ENCODE assay signal across 8 mouse cellular contexts in the genomic region with DNA sequence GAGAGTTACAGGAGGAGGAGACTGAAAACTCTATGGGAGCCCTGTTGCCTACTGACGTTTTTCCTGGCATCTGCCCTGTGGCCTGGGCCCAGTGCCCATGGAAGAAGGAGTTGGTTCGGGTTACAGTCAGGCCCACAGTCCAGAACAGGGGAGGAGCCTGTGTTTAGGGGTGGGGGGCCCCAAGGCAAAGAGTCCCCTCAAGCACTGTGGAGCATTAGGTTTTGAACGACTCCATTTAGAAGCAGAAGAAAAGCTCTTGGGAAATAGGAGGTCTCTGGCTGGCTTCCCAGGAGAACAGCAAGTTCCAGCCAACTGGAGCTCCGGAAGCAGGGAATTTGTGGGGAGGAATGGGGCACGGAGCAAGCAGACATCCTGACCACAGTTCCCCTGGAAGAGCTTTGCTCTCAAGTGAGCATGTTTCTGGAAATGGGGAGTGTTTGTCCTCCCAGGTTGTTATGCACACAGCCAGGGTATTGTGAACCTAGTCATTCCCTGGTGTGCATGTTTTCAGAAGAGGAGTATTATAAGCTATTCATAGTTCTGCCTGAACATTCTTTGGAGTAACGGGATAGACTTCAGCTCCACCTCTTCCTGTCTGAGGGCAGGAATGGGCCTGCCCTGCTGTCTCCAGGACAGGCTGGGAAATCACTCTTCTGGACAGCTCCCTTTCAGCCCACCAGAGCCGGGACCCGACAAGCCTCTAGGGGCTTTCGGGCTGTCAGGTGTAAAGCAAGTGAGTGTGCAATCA. TPM values are rescaled to one million over a fixed set of nuclear protein-coding genes. Genes with fewer than 3 reads are reported as not detected.
A peak's percentile ranks its signal among the peaks of the same experiment; 100 is the strongest.
DNase-seq lines count a peak whose midpoint lies in the region; ATAC-seq and TF ChIP-seq lines count a peak whose summit lies in the region.
"Had no signal": no experiment of that assay in that cellular context is flagged by ENCODE, and none has a peak within 500 bp of the region (broad histone marks: within the 10 kb centered on the region; RNA-seq: fewer than 3 reads in every experiment).

No protein-coding gene starts in this region.

- intact Hi-C loops in left cerebral cortex, postnatal 10 days (cut with DNase I): no loop called here

- peak; percentile 39; the same call in 1 of the 2 replicates for ATAC-seq in embryonic facial prominence, embryonic 11.5 days (replicated peaks; ENCODE audit: insufficient number of reproducible peaks, low FRiP score, low TSS enrichment, low read depth)
- ATAC-seq in intestine, postnatal 0 days: peak; percentile 61
- peak; percentile 92 for ATAC-seq in midbrain, postnatal 0 days (ENCODE audit: low FRiP score)

- WGBS in embryonic facial prominence, embryonic 11.5 days: 22% methylated on average over 9 of the region's 9 CpGs
- WGBS in intestine, postnatal 0 days: 21% methylated on average over 9 of the region's 9 CpGs
- 23% methylated on average over 9 of the region's 9 CpGs for WGBS in midbrain, postnatal 0 days

- peak overlapping the region; percentile 20; the same call in 1 of the 2 replicates for H3K27ac ChIP-seq in embryonic facial prominence, embryonic 11.5 days (replicated peaks; ENCODE audit: low read depth, low read length)
- H3K27ac ChIP-seq in intestine, postnatal 0 days (ENCODE audit: low read depth, low read length): peak overlapping the region; percentile 73
- peak overlapping the region; percentile 64 for H3K27ac ChIP-seq in midbrain, postnatal 0 days (ENCODE audit: low read depth, low read length)
- H3K27ac ChIP-seq: liver, embryonic 14.5 days had no signal

- peak; percentile 96 for DNase-seq in brain, embryonic 14.5 days (ENCODE audit: low read depth)
- DNase-seq in embryonic facial prominence, embryonic 11.5 days (ENCODE audit: low spot score): peak; percentile 48
- DNase-seq in heart, adult 11 months: peak; percentile 99
- DNase-seq in left cerebral cortex, postnatal 10 days (ENCODE audit: extremely low spot score in 1 of 2, low spot score in 2 of 2): peak; percentile 85 to 89
- peak; percentile 93 for DNase-seq in midbrain, postnatal 0 days (ENCODE audit: low spot score)
- DNase-seq in testis, postnatal 14 days (ENCODE audit: low spot score): peak; percentile 78

- H3K4me1 ChIP-seq in embryonic facial prominence, embryonic 11.5 days (ENCODE audit: control insufficient read depth, insufficient read depth, low read length): no peaks in the 10 kb centered on the region
- H3K4me1 ChIP-seq in intestine, postnatal 0 days (replicated peaks; ENCODE audit: control insufficient read depth, insufficient read depth, low read length): no peaks in the 10 kb centered on the region
- H3K4me1 ChIP-seq in midbrain, postnatal 0 days (ENCODE audit: insufficient read depth, low read length): no peaks in the 10 kb centered on the region; the same call in 1 of the 2 replicates

- H3K4me2 ChIP-seq in embryonic facial prominence, embryonic 11.5 days (ENCODE audit: low read depth, low read length): no peak overlapping the region
- H3K4me2 ChIP-seq in intestine, postnatal 0 days (replicated peaks; ENCODE audit: low read depth): peak overlapping the region; percentile 53
- H3K4me2 ChIP-seq in midbrain, postnatal 0 days (ENCODE audit: low read depth, low read length, poor library complexity, severe bottlenecking): peak overlapping the region; percentile 5; the same call in 1 of the 2 replicates

- no peaks in the 10 kb centered on the region for H3K36me3 ChIP-seq in embryonic facial prominence, embryonic 11.5 days (replicated peaks; ENCODE audit: control insufficient read depth, insufficient read depth, low read depth, low read length)
- H3K36me3 ChIP-seq in intestine, postnatal 0 days (ENCODE audit: control insufficient read depth, insufficient read depth): no peaks in the 10 kb centered on the region
- H3K36me3 ChIP-seq in midbrain, postnatal 0 days (ENCODE audit: insufficient read depth, low read length): no peaks in the 10 kb centered on the region

- TF ChIP-seq CTCF in brain, embryonic 14.5 days (IDR thresholded peaks at IDR 0.05; ENCODE audit: borderline replicate concordance, extremely low read depth, insufficient read depth, insufficient read length): no peak
- 0 out of 2 replicates have a peak, but pooled peaks have one; percentile 5 for TF ChIP-seq CTCF in intestine, postnatal 0 days (IDR thresholded peaks at IDR 0.05; ENCODE audit: low read depth)
- 0 out of 2 replicates have a peak, but pooled peaks have one; percentile 7 for TF ChIP-seq CTCF in midbrain, postnatal 0 days (IDR thresholded peaks at IDR 0.05)

- H3K27me3 ChIP-seq in embryonic facial prominence, embryonic 11.5 days (ENCODE audit: control insufficient read depth, insufficient read depth, low read length): no peaks in the 10 kb centered on the region
- no peaks in the 10 kb centered on the region for H3K27me3 ChIP-seq in intestine, postnatal 0 days (replicated peaks; ENCODE audit: control insufficient read depth, insufficient read depth, low read length)
- H3K27me3 ChIP-seq in midbrain, postnatal 0 days (ENCODE audit: insufficient read depth, low read length): no peaks in the 10 kb centered on the region

- no peak overlapping the region for H3K9ac ChIP-seq in embryonic facial prominence, embryonic 11.5 days (replicated peaks; ENCODE audit: low read length)
- H3K9ac ChIP-seq in intestine, postnatal 0 days (ENCODE audit: low read depth, low read length): no peak overlapping the region
- H3K9ac ChIP-seq in midbrain, postnatal 0 days (replicated peaks; ENCODE audit: low read length, poor library complexity, severe bottlenecking): no peak overlapping the region
- H3K9ac ChIP-seq: liver, embryonic 14.5 days had no signal

- no peak overlapping the region for H3K4me3 ChIP-seq in embryonic facial prominence, embryonic 11.5 days (ENCODE audit: low read depth, low read length)
- no peak overlapping the region for H3K4me3 ChIP-seq in intestine, postnatal 0 days (ENCODE audit: low read depth, low read length)
- no peak overlapping the region for H3K4me3 ChIP-seq in midbrain, postnatal 0 days (ENCODE audit: low read depth, low read length)

- TF ChIP-seq POLR2A in brain, embryonic 14.5 days (IDR thresholded peaks at IDR 0.05; ENCODE audit: borderline replicate concordance, extremely low read depth, insufficient read depth, insufficient read length, poor library complexity, severe bottlenecking): no peak

- H3K9me3 ChIP-seq in embryonic facial prominence, embryonic 11.5 days (replicated peaks; ENCODE audit: control insufficient read depth, low read length): no peaks in the 10 kb centered on the region
- H3K9me3 ChIP-seq in intestine, postnatal 0 days (ENCODE audit: control insufficient read depth): no peaks in the 10 kb centered on the region
- no peaks in the 10 kb centered on the region for H3K9me3 ChIP-seq in midbrain, postnatal 0 days (ENCODE audit: low read length)

RNA-seq across cellular contexts. Expression of a gene that starts 28.2 kb away (rescaled TPM):
- polyA plus RNA-seq in brain, embryonic 14.5 days (2012; rRNA removed): 32.4 and 36.4 TPM in 2 replicates
- 38.8 and 38.9 TPM in 2 replicates for polyA plus RNA-seq in embryonic facial prominence, embryonic 11.5 days (2014; fragmentation: Nextera tagmentation; extraction: Ambion mirVana)
- polyA plus RNA-seq in intestine, postnatal 0 days (2015; fragmentation: Nextera tagmentation; extraction: Ambion mirVana): 16.5 and 16.7 TPM in 2 replicates
- total RNA-seq in left cerebral cortex, postnatal 10 days (2021): 100 to 1,000 TPM in 1 of 2 experiments, 10 to 100 TPM in 1; 99.8 to 102 TPM
- total RNA-seq in midbrain, postnatal 0 days (2014; rRNA removed): 94.5 and 106 TPM in 2 replicates
- 82.9 and 83.1 TPM in 2 replicates for polyA plus RNA-seq in midbrain, postnatal 0 days (2015; fragmentation: Nextera tagmentation; extraction: Ambion mirVana)

Comparison
In these comparisons a context has a peak if more than half of its experiments do, and no peak if none do; other contexts are left out.
1. DNase-seq: peak in every context shown above with its lines; median percentile 99 in heart, adult 11 months; 96 in brain, embryonic 14.5 days; 93 in midbrain, postnatal 0 days; 87 in left cerebral cortex, postnatal 10 days; 78 in testis, postnatal 14 days; 48 in embryonic facial prominence, embryonic 11.5 days.
2. ATAC-seq: peak in every context shown above with its lines; median percentile 92 in midbrain, postnatal 0 days; 61 in intestine, postnatal 0 days; 39 in embryonic facial prominence, embryonic 11.5 days.
3. H3K27ac ChIP-seq: peak in every context shown above with its lines; median percentile 73 in intestine, postnatal 0 days; 64 in midbrain, postnatal 0 days; 20 in embryonic facial prominence, embryonic 11.5 days.